Mouse (Mus musculus): ENCODE results near the gene Zbbx.

Zbbx gene

DNA sequence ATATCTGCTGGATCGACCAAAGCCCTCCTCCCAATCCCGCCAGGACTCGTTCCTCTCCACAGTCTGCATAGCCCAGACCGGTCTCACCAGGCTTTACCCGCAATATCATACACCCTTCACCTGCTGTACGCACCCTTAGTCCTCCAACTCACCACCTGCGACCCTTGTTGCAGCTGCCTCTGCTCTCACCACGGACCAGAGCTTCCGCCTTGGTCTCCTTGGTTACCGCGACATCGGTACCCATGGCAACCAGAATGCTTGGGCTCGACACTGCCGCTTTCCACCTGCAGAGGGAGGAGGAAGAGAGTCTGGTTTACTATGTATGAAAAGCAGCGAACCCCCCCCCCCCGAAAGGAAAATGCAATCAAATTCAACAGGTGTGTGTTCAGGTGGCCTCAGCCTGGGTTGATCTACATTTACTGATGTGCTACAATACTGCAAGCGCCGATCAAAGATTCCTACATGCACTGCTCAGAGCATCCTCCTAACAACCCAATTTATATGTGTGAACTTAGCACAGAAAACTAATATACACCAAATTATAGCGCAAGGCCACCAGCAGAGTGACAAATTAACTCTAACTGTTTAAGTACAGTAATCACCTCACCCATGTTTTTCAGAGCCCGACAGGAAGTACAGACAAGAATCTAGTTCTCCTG, at the start of gene Zbbx:
Zbbx (minus strand) TSS at position 197 of the 659 bp plus-strand sequence.
- DNase-seq (ENCODE audit: low spot score), result peak; percentile 6

DNA sequence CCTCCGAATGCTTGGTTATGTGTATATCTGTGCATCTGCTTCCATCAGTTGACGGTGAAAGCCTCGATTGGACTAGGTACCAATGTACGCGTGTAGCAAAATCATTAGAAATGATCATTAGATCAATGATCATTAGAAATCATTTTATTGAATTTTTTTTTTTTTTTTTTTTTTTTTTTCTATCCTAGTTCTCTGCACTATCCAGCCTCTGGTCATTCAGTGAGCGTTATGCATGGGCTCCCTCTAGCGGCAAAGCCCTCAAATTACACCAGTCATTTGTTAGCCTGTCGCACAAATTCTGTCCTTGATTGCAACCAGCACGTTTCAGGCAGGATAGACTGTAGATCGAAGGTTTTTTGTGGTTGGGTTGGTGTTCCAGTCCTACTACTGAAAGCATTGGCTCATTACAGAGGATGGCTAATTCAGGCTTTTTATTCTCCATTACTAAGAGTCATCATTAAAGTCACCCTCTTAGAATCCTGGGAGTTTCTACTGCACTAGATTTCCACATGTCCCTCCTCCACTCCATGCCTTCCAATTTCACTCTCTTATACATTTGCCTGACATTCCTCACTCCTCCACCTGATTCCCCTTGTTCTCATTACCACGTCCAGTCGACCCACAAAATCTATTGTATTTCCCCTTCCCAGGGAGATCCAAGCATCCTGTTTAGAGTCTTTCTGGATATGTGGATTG, 38.1 kb upstream of the Zbbx start:
- DNase-seq (ENCODE audit: low spot score), result no peak

DNA sequence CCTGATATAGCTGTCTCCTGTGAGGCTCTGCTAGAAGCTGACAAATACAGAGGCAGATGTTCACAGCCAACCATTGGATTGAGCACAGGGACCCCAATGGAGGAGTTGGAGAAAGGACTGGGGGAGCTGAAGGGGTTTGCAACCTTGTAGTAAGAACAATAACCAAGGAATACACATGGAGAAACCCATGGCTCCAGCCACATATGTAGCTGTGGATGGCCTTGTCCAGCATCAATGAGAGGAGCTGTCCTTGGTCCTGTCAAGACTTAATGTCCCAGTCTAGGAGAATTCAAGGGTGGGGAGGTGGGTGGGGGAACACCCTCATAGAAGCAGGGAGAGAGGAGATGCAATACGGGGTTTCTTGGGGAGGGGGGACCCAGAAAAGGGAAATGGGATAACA, 17.8 kb upstream of the Zbbx start:
- no peak for DNase-seq (ENCODE audit: low spot score)

DNA sequence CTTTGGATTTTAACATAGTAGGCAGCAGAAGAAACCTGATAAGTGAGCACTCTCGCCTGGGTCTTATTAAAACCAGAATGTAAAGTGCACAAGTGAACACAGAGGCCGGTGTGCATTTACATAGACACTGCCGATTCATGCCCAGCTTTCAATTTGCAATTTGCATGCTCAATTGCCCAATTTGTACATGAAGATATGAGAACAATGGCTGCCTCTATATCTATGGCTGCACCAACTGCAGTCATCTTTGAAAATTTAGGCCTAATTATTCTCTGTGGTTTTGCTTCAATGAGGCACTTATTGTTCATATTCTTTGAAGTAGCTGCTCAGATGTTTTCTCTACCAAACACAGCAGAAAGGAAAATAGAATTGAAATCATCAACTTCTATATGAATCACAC, 23.0 kb downstream of the Zbbx start:
- DNase-seq (ENCODE audit: low spot score), result no peak

DNA sequence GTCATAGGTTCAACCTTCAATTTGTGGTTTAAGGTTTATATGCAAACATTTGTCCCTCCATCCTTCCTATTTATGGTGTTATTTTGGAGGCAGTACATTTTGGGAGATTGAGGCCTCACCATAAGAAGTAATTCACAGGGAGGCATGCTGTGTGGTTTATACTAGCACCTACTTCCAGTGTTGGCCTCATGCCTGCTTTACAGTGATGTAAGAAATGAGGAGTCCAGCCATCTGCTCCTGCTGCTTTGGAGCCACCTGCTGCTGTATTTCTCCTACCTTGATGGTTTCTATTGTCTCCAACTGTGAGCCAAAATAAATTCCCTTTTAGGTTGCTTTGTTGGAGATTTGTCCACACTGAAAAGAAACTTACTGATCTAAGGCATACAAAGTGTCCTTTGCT, 60.0 kb downstream of the Zbbx start:
- no peak for DNase-seq (ENCODE audit: low spot score)

DNA sequence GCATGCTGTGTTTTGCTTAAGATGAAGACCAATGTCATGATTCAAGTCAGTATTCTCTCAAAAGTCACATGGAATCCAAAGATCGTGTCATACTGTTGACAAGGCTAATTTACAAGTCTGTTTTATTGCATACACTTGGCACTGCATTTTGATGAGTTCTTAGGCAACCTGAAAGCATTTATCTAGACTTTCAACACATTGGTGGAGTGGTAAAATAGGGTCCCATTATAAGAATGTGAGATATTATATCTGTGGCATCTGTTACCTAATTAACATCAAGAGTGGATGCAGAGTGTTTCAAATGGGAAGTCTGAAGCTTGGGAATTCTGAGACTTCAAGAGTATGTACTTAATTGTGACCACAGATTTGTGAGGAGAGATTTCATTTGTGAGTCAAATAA, 79.1 kb downstream of the Zbbx start:
- no peak for DNase-seq (ENCODE audit: low spot score)

DNA sequence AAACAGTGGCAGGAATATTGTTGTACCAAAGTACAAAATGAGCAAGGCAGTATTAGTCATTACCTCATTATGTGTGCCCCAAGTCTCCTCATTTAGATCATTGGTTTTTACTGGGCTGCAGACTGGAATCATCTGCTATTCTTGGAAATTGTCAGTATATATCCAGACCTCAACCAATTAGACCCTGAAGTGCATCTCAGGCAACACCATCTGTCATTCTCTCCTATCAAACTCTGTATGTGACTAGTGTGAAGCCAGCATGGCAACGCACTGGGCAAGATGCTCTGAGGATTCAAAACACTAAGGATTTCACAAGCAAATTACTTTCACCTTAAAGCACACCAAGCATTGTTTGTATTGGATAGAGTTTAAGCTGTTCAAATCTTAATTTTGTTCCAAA, 85.9 kb downstream of the Zbbx start:
- DNase-seq (ENCODE audit: low spot score), result no peak

DNA sequence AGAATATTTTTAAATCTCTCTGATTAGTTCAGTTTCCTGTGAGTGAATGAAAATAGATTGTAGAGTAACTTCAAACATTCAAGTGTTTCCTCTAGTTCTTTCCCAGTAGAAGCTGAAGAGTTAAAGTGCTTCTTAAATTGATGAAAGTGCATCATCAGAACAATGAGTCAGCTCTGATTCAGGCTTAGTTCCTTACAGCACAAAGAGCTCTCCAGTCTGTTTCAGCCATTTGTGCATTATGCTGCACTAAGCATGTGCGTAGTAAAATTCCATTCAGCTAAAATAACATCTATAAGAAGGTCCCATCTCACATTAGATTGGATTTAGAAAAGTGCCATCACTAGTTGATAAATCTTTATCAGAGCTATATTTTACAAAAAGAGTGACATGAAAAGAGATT, 155.1 kb downstream of the Zbbx start:
- no peak for DNase-seq (ENCODE audit: low spot score)

Data from ovary, adult 18-20 months (tissue).